Mouse (Mus musculus) CH12.LX (cell line): ENCODE results near the gene Rapgef6. TPM values are rescaled to one million over a fixed set of nuclear protein-coding genes. Genes with fewer than 3 reads are reported as not detected.

ENCODE experiments used
- DNase-seq: peaks from one replicate; pipeline ENCODE4 v3.0.0-alpha.2; 2013; ENCODE audit errors: extremely low read depth
- H3K27ac ChIP-seq: 2 replicates; pipeline ENCODE4 v1.5.1; 2012; ENCODE audit warnings: low read depth, mild to moderate bottlenecking, control low read depth, moderate library complexity; ENCODE audit not compliant: insufficient read depth
- H3K27me3 ChIP-seq: replicated peaks from 2 replicates; pipeline ENCODE3; 2012; ENCODE audit warnings: inconsistent platforms
- H3K36me3 ChIP-seq, 2 experiments: replicated peaks in 1 of 2; 2 replicates each; pipeline versions ENCODE3 to v1.6.1; 2012; ENCODE audit warnings: inconsistent platforms in 1 of 2, low read length in 1 of 2, mild to moderate bottlenecking in 1 of 2, mixed read lengths in 1 of 2, moderate library complexity in 1 of 2; ENCODE audit not compliant: control insufficient read depth in 1 of 2, insufficient read depth in 1 of 2
- H3K4me1 ChIP-seq, 2 experiments: 2 replicates each; pipeline ENCODE4 v1.6.1; 2012; ENCODE audit warnings: inconsistent platforms in 1 of 2, moderate library complexity in 1 of 2; ENCODE audit not compliant: insufficient read depth in 2 of 2, control insufficient read depth in 1 of 2
- H3K4me2 ChIP-seq: 2 replicates; pipeline ENCODE4 v1.6.1; 2012; ENCODE audit warnings: low read depth, mild to moderate bottlenecking, control low read depth; ENCODE audit not compliant: poor library complexity, insufficient read depth, severe bottlenecking
- H3K4me3 ChIP-seq, 3 experiments: fragments of 150-350 bp in 1 of 3; sonication (generic) in 1 of 3; replicated peaks in 1 of 3; 2 replicates each; pipeline versions ENCODE3 to v1.5.1; 2011 to 2012; ENCODE audit warnings: low read depth in 2 of 3, low read length in 2 of 3, mild to moderate bottlenecking in 2 of 3, moderate library complexity in 2 of 3, control low read depth in 1 of 3, improper control_type of control experiment in 1 of 3, inconsistent platforms in 1 of 3, mixed read lengths in 1 of 3; ENCODE audit not compliant: poor library complexity in 1 of 3
- H3K79me2 ChIP-seq: replicated peaks from 2 replicates; pipeline ENCODE4 v1.6.1; 2012; ENCODE audit warnings: mild to moderate bottlenecking, moderate library complexity; ENCODE audit not compliant: control insufficient read depth, poor library complexity, insufficient read depth, severe bottlenecking; ENCODE audit errors: extremely low read depth
- H3K9ac ChIP-seq: 2 replicates; pipeline ENCODE4 v1.6.1; 2012; ENCODE audit warnings: low read depth, mild to moderate bottlenecking, control low read depth, moderate library complexity; ENCODE audit not compliant: insufficient read depth
- H3K9me3 ChIP-seq: replicated peaks from 2 replicates; pipeline ENCODE3; 2012; ENCODE audit warnings: low read length, inconsistent platforms, mixed read lengths
- CHD1 ChIP-seq: IDR thresholded peaks from 2 replicates; pipeline ENCODE4 v1.6.1; 2012; ENCODE audit warnings: low read depth, low read length, improper control_type of control experiment, inconsistent platforms
- ELF1 ChIP-seq: IDR thresholded peaks from 2 replicates; pipeline ENCODE4 v1.6.1; 2014; ENCODE audit warnings: low read depth, mild to moderate bottlenecking, inconsistent platforms, low read length, improper control_type of control experiment
- GABPA ChIP-seq: IDR thresholded peaks from 2 replicates; pipeline ENCODE4 v1.6.1; 2012; ENCODE audit warnings: low read depth, low read length, improper control_type of control experiment, inconsistent platforms; ENCODE audit not compliant: insufficient replicate concordance
- HCFC1 ChIP-seq: IDR thresholded peaks from 2 replicates; pipeline ENCODE4 v1.6.1; 2012; ENCODE audit warnings: low read depth, mild to moderate bottlenecking, inconsistent platforms, low read length, improper control_type of control experiment
- IRF4 ChIP-seq: IDR thresholded peaks from 2 replicates; pipeline ENCODE4 v1.6.1; 2014; ENCODE audit warnings: low read depth, mild to moderate bottlenecking, inconsistent platforms, low read length, improper control_type of control experiment
- MAFK ChIP-seq: IDR thresholded peaks from 2 replicates; pipeline ENCODE4 v1.6.1; 2011; ENCODE audit warnings: low read length, improper control_type of control experiment; ENCODE audit not compliant: insufficient replicate concordance
- MAZ ChIP-seq: IDR thresholded peaks from 2 replicates; pipeline ENCODE4 v1.6.1; 2012; ENCODE audit warnings: low read depth, mild to moderate bottlenecking, inconsistent platforms, low read length, improper control_type of control experiment, moderate library complexity
- MXI1 ChIP-seq: IDR thresholded peaks from 2 replicates; pipeline ENCODE4 v1.6.1; 2011; ENCODE audit warnings: mild to moderate bottlenecking, low read depth, low read length, improper control_type of control experiment
- NELFE ChIP-seq: IDR thresholded peaks from 2 replicates; pipeline ENCODE4 v1.6.1; 2011; ENCODE audit warnings: low read depth, low read length, improper control_type of control experiment
- PAX5 ChIP-seq: IDR thresholded peaks from 2 replicates; pipeline ENCODE4 v1.6.1; 2012; ENCODE audit warnings: low read length, inconsistent platforms, mixed read lengths
- POLR2A ChIP-seq: IDR thresholded peaks from 2 replicates; pipeline ENCODE4 v1.6.1; 2011; ENCODE audit warnings: low read depth, mild to moderate bottlenecking, improper control_type of control experiment, low read length
- SIN3A ChIP-seq: IDR thresholded peaks from 2 replicates; pipeline ENCODE4 v1.6.1; 2012; ENCODE audit warnings: low read length, improper control_type of control experiment, inconsistent platforms
- TBP ChIP-seq: conservative IDR thresholded peaks from 2 replicates; pipeline ENCODE4 v1.6.1; 2011; ENCODE audit warnings: low read depth, low read length, improper control_type of control experiment
- UBTF ChIP-seq: IDR thresholded peaks from 2 replicates; pipeline ENCODE4 v1.6.1; 2012; ENCODE audit warnings: low read depth, mild to moderate bottlenecking, inconsistent platforms, low read length, improper control_type of control experiment, moderate library complexity
- USF1 ChIP-seq: IDR thresholded peaks from 2 replicates; pipeline ENCODE4 v1.6.1; 2014; ENCODE audit warnings: low read depth, mild to moderate bottlenecking, inconsistent platforms, low read length, improper control_type of control experiment
- USF2 ChIP-seq: conservative IDR thresholded peaks from 2 replicates; pipeline ENCODE4 v1.6.1; 2011; ENCODE audit warnings: low read depth, low read length, improper control_type of control experiment
- dilution Hi-C: fragments of 300-500 bp; cut with MboI; formaldehyde crosslinking; loops from 2 replicates; pipeline ENCODE4 v1.14.3; 2020; ENCODE audit warnings: low sequenced_read_pairs; ENCODE audit not compliant: extremely low pct_unique_long_range_greater_than_20kb, extremely low pct_ligation_motif_present
- in situ Hi-C: fragments of 300-500 bp; cut with MboI; formaldehyde crosslinking; loops from 3 replicates; pipeline ENCODE4 v1.14.3; 2019; ENCODE audit warnings: low sequenced_read_pairs, low pct_ligation_motif_present, low pct_unique_long_range_greater_than_20kb, mixed read lengths
- polyA plus RNA-seq: library from polyadenylated mRNA; unstranded; fragments of >175 nt; gene quantifications from 2 replicates; pipeline ENCODE4 v1.2.1, GENCODE M21; 2012; ENCODE audit warnings: low read depth; ENCODE audit not compliant: insufficient read length
- total RNA-seq, 2 experiments: library from RNA; depleted of rRNA; stranded (reverse); fragments of 300-350 nt in 1 of 2; fragments of >200 nt in 1 of 2; gene quantifications; 2 replicates each; pipeline ENCODE4 v1.2.3; 2012 to 2014

Gene Rapgef6
- total and polyA plus RNA-seq, 3 experiments = 36.7 to 63.8 (median 38.3) TPM

GRCm38 (mm10) chr11:54530391-54530790, 7.7 kb downstream of the Rapgef6 start:
- no peaks in the 10 kb centered on the region for H3K27me3 ChIP-seq
- dilution Hi-C loops = no loop called here
- DNase-seq = no peak
- H3K79me2 ChIP-seq = peaks cover 77% of the 10 kb centered on the region
- H3K27ac ChIP-seq = no peak overlapping the region
- no peak overlapping the region for H3K4me2 ChIP-seq
- peaks cover 17 to 87% of the 10 kb centered on the region in 2 experiments for H3K4me1 ChIP-seq
- H3K4me3 ChIP-seq = no peak overlapping the region
- no peak overlapping the region for H3K9ac ChIP-seq
- H3K36me3 ChIP-seq = peaks cover 0 to 27% of the 10 kb centered on the region in 2 experiments
- TF ChIP-seq USF1 (no peak), USF2 (no peak), POLR2A (no peak), TBP (no peak), MAFK (no peak), MAZ (no peak), GABPA (no peak), MXI1 (no peak), NELFE (no peak), PAX5 (no peak), SIN3A (no peak), UBTF (no peak), HCFC1 (no peak)
- in situ Hi-C loops = no loop called here
- no peaks in the 10 kb centered on the region for H3K9me3 ChIP-seq

- in situ Hi-C loops (no loop called here), dilution Hi-C loops (no loop called here)
- Histone ChIP-seq H3K27me3 (no peaks in the 10 kb centered on the region), H3K79me2 (peaks cover 78% of the 10 kb centered on the region), H3K9me3 (no peaks in the 10 kb centered on the region), H3K4me1 (peaks cover 17 to 83% of the 10 kb centered on the region in 2 experiments), H3K4me3 (no peak overlapping the region), H3K36me3 (peaks cover 0 to 27% of the 10 kb centered on the region in 2 experiments), H3K9ac (no peak overlapping the region), H3K27ac (no peak overlapping the region), H3K4me2 (no peak overlapping the region)
- no peak for DNase-seq
- TF ChIP-seq UBTF (no peak), MXI1 (no peak), NELFE (no peak), SIN3A (no peak)
Measured at GRCm38 (mm10) chr11:54530916-54531315, 8.3 kb downstream of the Rapgef6 start.

DNA sequence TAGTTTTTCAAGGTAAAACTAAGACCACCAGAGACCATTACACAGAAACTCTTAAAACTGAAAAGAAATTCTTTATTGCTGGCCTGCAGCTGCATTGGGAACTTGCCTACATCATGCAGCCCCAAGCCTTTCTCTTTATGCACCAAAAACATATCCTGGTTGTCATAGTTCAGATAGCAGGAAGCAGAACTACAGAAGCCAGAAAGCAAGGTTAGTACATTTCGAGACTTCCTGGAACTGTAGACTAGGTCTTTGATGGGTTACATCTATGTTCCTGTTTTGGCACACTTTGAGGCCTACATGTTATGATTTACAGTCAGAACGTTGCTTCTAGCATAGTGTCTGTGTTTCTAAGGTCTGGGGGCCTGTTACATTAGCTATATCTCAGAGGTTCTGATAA, 11.2 kb downstream of the Rapgef6 start:
- no peak overlapping the region for H3K4me3 ChIP-seq
- 0 out of 2 replicates have a peak overlapping the region, but pooled peaks have one; percentile 15 for H3K4me2 ChIP-seq
- TF ChIP-seq CHD1 (no peak), POLR2A (no peak), IRF4 (peak; percentile 6; the same call in 1 of the 2 replicates), ELF1 (peak; percentile 41; the same call in 1 of the 2 replicates)
- H3K27me3 ChIP-seq = no peaks in the 10 kb centered on the region
- H3K79me2 ChIP-seq = peaks cover 80% of the 10 kb centered on the region
- H3K4me1 ChIP-seq = peaks cover 15 to 66% of the 10 kb centered on the region in 2 experiments
- H3K27ac ChIP-seq = 0 out of 2 replicates have a peak overlapping the region, but pooled peaks have one; percentile 32
- H3K36me3 ChIP-seq = peaks cover 0 to 33% of the 10 kb centered on the region in 2 experiments
- in situ Hi-C loops = no loop called here
- DNase-seq = peak; percentile 60
- no peak overlapping the region for H3K9ac ChIP-seq
- dilution Hi-C loops = no loop called here
- H3K9me3 ChIP-seq = no peaks in the 10 kb centered on the region
